Mouse (Mus musculus): ENCODE results near the gene Crocc2.

Gene Crocc2

DNA sequence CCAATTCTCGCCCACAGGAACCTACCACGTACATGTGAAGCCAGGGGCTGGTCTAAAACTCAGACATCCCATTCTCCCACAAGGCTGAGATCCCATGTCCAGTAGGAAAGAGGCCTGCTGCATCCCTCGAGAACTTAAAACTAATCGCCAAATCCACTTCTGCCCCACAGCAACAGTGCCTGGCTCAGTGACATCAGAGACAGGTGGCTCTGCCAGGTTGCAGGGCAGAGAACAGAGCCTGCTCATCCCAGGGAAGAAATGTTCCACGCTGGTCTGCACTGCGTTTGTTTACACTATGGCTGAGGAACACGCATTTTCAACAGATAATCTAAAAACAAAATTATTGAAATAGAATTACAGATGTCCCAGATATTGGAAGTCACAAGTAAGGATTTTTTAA is 108.5 kb downstream of the Crocc2 start:
- no peak for DNase-seq
